Mouse (Mus musculus) thymus, adult 2 months (tissue): ENCODE results near the gene Itgam.

Source experiments
- CTCF ChIP-seq: fragments of 200-500 bp; IDR thresholded peaks from 2 replicates; pipeline ENCODE4 v1.5.1; 2012; ENCODE audit warnings: mild to moderate bottlenecking, control low read depth, low read length, moderate library complexity, borderline replicate concordance; ENCODE audit not compliant: control insufficient read depth, poor library complexity, insufficient read depth; ENCODE audit errors: extremely low read depth
- POLR2A ChIP-seq: fragments of 200-500 bp; IDR thresholded peaks from 2 replicates; pipeline ENCODE4 v1.6.1; 2012; ENCODE audit warnings: mild to moderate bottlenecking, low read length, control low read depth, moderate library complexity; ENCODE audit not compliant: control insufficient read depth, poor library complexity, insufficient read depth; ENCODE audit errors: extremely low read depth

DNA sequence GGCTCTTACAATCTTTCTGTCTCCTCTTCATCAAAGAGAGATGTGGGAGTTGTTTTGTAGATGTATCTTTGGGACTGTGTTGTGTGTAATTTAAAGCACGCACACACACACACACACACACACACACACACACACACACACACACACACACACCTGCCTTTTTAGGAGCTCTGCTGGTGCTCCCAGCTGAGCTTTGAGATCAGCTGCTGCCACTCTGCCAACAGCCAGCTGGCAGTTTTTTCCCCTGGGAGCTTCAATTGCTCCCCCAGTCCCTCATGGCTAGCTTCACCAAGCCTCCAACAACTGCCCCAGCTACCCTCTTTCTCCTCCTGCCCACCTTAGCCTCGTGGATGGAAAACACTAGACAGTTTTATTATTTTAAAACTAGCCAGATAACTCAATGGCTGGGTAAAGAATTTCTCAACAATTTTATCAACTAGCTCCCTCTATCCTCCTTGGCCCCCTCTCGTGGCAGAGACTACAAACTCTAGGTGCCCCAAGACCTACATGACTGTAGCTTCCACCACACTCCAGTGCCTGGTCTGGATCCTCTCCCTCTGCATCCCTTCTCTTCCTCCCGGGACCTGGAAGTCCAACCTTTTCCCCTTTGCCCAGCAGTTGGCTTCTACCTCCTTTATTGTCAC is 18.2 kb upstream of the Itgam start:
- TF ChIP-seq CTCF (no peak), POLR2A (no peak)
